Mouse (Mus musculus) olfactory bulb, adult 2 months (tissue): ENCODE results near the gene 1700017B05Rik.

ENCODE experiments used
- CTCF ChIP-seq: fragments of 200-500 bp; IDR thresholded peaks from 2 replicates; pipeline ENCODE4 v1.5.1; 2012; ENCODE audit warnings: low read depth, mild to moderate bottlenecking, low read length, moderate library complexity; ENCODE audit not compliant: insufficient read depth
- POLR2A ChIP-seq: fragments of 200-500 bp; IDR thresholded peaks from 2 replicates; pipeline ENCODE4 v1.6.1; 2012; ENCODE audit warnings: mild to moderate bottlenecking, low read depth, low read length, moderate library complexity; ENCODE audit not compliant: insufficient read depth

DNA sequence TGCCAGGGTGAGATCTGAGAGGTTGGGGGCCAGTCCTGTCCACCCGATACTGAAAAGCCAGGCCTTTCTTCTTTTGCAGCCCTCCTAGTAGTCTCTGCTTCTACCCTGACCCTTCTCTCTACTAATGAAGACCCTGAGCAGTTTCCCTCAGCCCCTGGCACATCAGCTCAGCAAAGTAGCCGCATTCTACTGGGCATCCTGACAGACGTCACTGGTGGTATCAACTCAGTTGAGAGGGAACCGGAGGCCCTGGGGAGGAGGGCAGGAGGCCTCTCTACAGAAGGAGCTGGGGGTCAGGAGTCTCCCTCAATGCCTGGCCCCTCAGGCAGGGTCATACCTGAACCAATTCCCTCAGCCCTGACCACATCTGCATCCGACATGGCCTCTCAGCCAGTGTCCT, 21.3 kb downstream of the 1700017B05Rik start:
- TF ChIP-seq POLR2A (no peak), CTCF (no peak)
